Mouse (Mus musculus) CH12.LX (cell line): ENCODE results near the gene Hint3. TPM values are rescaled to one million over a fixed set of nuclear protein-coding genes. Genes with fewer than 3 reads are reported as not detected.
A peak's percentile ranks its signal among the peaks of the same experiment; 100 is the strongest.

ENCODE experiments used
- DNase-seq: peaks from one replicate; pipeline ENCODE4 v3.0.0-alpha.2; 2013; ENCODE audit errors: extremely low read depth
- H3K27ac ChIP-seq: 2 replicates; pipeline ENCODE4 v1.5.1; 2012; ENCODE audit warnings: low read depth, mild to moderate bottlenecking, control low read depth, moderate library complexity; ENCODE audit not compliant: insufficient read depth
- H3K27me3 ChIP-seq: replicated peaks from 2 replicates; pipeline ENCODE3; 2012; ENCODE audit warnings: inconsistent platforms
- H3K36me3 ChIP-seq, 2 experiments: replicated peaks in 1 of 2; 2 replicates each; pipeline versions ENCODE3 to v1.6.1; 2012; ENCODE audit warnings: inconsistent platforms in 1 of 2, low read length in 1 of 2, mild to moderate bottlenecking in 1 of 2, mixed read lengths in 1 of 2, moderate library complexity in 1 of 2; ENCODE audit not compliant: control insufficient read depth in 1 of 2, insufficient read depth in 1 of 2
- H3K4me1 ChIP-seq, 2 experiments: 2 replicates each; pipeline ENCODE4 v1.6.1; 2012; ENCODE audit warnings: inconsistent platforms in 1 of 2, moderate library complexity in 1 of 2; ENCODE audit not compliant: insufficient read depth in 2 of 2, control insufficient read depth in 1 of 2
- H3K4me2 ChIP-seq: 2 replicates; pipeline ENCODE4 v1.6.1; 2012; ENCODE audit warnings: low read depth, mild to moderate bottlenecking, control low read depth; ENCODE audit not compliant: poor library complexity, insufficient read depth, severe bottlenecking
- H3K4me3 ChIP-seq, 3 experiments: fragments of 150-350 bp in 1 of 3; sonication (generic) in 1 of 3; replicated peaks in 1 of 3; 2 replicates each; pipeline versions ENCODE3 to v1.5.1; 2011 to 2012; ENCODE audit warnings: low read depth in 2 of 3, low read length in 2 of 3, mild to moderate bottlenecking in 2 of 3, moderate library complexity in 2 of 3, control low read depth in 1 of 3, improper control_type of control experiment in 1 of 3, inconsistent platforms in 1 of 3, mixed read lengths in 1 of 3; ENCODE audit not compliant: poor library complexity in 1 of 3
- H3K79me2 ChIP-seq: replicated peaks from 2 replicates; pipeline ENCODE4 v1.6.1; 2012; ENCODE audit warnings: mild to moderate bottlenecking, moderate library complexity; ENCODE audit not compliant: control insufficient read depth, poor library complexity, insufficient read depth, severe bottlenecking; ENCODE audit errors: extremely low read depth
- H3K9ac ChIP-seq: 2 replicates; pipeline ENCODE4 v1.6.1; 2012; ENCODE audit warnings: low read depth, mild to moderate bottlenecking, control low read depth, moderate library complexity; ENCODE audit not compliant: insufficient read depth
- H3K9me3 ChIP-seq: replicated peaks from 2 replicates; pipeline ENCODE3; 2012; ENCODE audit warnings: low read length, inconsistent platforms, mixed read lengths
- BHLHE40 ChIP-seq: IDR thresholded peaks from 2 replicates; pipeline ENCODE4 v1.6.1; 2011; ENCODE audit warnings: mild to moderate bottlenecking, low read depth, low read length, improper control_type of control experiment
- CHD1 ChIP-seq: IDR thresholded peaks from 2 replicates; pipeline ENCODE4 v1.6.1; 2012; ENCODE audit warnings: low read depth, low read length, improper control_type of control experiment, inconsistent platforms
- CTCF ChIP-seq, 2 experiments: IDR thresholded peaks in 1 of 2; conservative IDR thresholded peaks in 1 of 2; 2 replicates each; pipeline ENCODE4 v1.5.1; 2011 to 2012; ENCODE audit warnings: low read depth in 2 of 2, low read length in 2 of 2, improper control_type of control experiment in 1 of 2, inconsistent platforms in 1 of 2, mild to moderate bottlenecking in 1 of 2, moderate library complexity in 1 of 2
- ELF1 ChIP-seq: IDR thresholded peaks from 2 replicates; pipeline ENCODE4 v1.6.1; 2014; ENCODE audit warnings: low read depth, mild to moderate bottlenecking, inconsistent platforms, low read length, improper control_type of control experiment
- ETS1 ChIP-seq: conservative IDR thresholded peaks from 2 replicates; pipeline ENCODE4 v1.6.1; 2012; ENCODE audit warnings: low read depth, mild to moderate bottlenecking, inconsistent platforms, low read length, improper control_type of control experiment, moderate library complexity
- HCFC1 ChIP-seq: IDR thresholded peaks from 2 replicates; pipeline ENCODE4 v1.6.1; 2012; ENCODE audit warnings: low read depth, mild to moderate bottlenecking, inconsistent platforms, low read length, improper control_type of control experiment
- IRF4 ChIP-seq: IDR thresholded peaks from 2 replicates; pipeline ENCODE4 v1.6.1; 2014; ENCODE audit warnings: low read depth, mild to moderate bottlenecking, inconsistent platforms, low read length, improper control_type of control experiment
- JUND ChIP-seq: conservative IDR thresholded peaks from 2 replicates; pipeline ENCODE4 v1.6.1; 2011; ENCODE audit warnings: low read depth, low read length, improper control_type of control experiment
- KAT2A ChIP-seq: IDR thresholded peaks from 2 replicates; pipeline ENCODE4 v1.6.1; 2012; ENCODE audit warnings: low read length, improper control_type of control experiment, inconsistent platforms; ENCODE audit not compliant: insufficient replicate concordance
- MAX ChIP-seq: IDR thresholded peaks from 2 replicates; pipeline ENCODE4 v1.6.1; 2011; ENCODE audit warnings: low read length, improper control_type of control experiment
- MEF2A ChIP-seq: IDR thresholded peaks from 2 replicates; pipeline ENCODE4 v1.6.1; 2014; ENCODE audit warnings: low read depth, mild to moderate bottlenecking, inconsistent platforms, low read length, improper control_type of control experiment, borderline replicate concordance
- MXI1 ChIP-seq: IDR thresholded peaks from 2 replicates; pipeline ENCODE4 v1.6.1; 2011; ENCODE audit warnings: mild to moderate bottlenecking, low read depth, low read length, improper control_type of control experiment
- MYC ChIP-seq: IDR thresholded peaks from 2 replicates; pipeline ENCODE4 v1.6.1; 2011; ENCODE audit warnings: low read depth, mild to moderate bottlenecking, improper control_type of control experiment, low read length
- NELFE ChIP-seq: IDR thresholded peaks from 2 replicates; pipeline ENCODE4 v1.6.1; 2011; ENCODE audit warnings: low read depth, low read length, improper control_type of control experiment
- NRF1 ChIP-seq: IDR thresholded peaks from 2 replicates; pipeline ENCODE4 v1.6.1; 2014; ENCODE audit warnings: low read depth, mild to moderate bottlenecking, inconsistent platforms, low read length, improper control_type of control experiment, moderate library complexity
- POLR2A ChIP-seq: IDR thresholded peaks from 2 replicates; pipeline ENCODE4 v1.6.1; 2011; ENCODE audit warnings: low read depth, mild to moderate bottlenecking, improper control_type of control experiment, low read length
- POLR2AphosphoS2 ChIP-seq: IDR thresholded peaks from 2 replicates; pipeline ENCODE4 v1.6.1; 2011; ENCODE audit warnings: low read depth, low read length, improper control_type of control experiment
- RAD21 ChIP-seq: IDR thresholded peaks from 2 replicates; pipeline ENCODE4 v1.6.1; 2011; ENCODE audit warnings: low read depth, mild to moderate bottlenecking, low read length, improper control_type of control experiment, moderate library complexity
- RCOR1 ChIP-seq: conservative IDR thresholded peaks from 2 replicates; pipeline ENCODE4 v1.6.1; 2012; ENCODE audit warnings: low read depth, mild to moderate bottlenecking, inconsistent platforms, low read length, improper control_type of control experiment
- SIN3A ChIP-seq: IDR thresholded peaks from 2 replicates; pipeline ENCODE4 v1.6.1; 2012; ENCODE audit warnings: low read length, improper control_type of control experiment, inconsistent platforms
- SMC3 ChIP-seq: IDR thresholded peaks from 2 replicates; pipeline ENCODE4 v1.6.1; 2011; ENCODE audit warnings: low read depth, low read length, improper control_type of control experiment
- TBP ChIP-seq: conservative IDR thresholded peaks from 2 replicates; pipeline ENCODE4 v1.6.1; 2011; ENCODE audit warnings: low read depth, low read length, improper control_type of control experiment
- TCF12 ChIP-seq: IDR thresholded peaks from 2 replicates; pipeline ENCODE4 v1.6.1; 2014; ENCODE audit warnings: low read depth, mild to moderate bottlenecking, inconsistent platforms, low read length, improper control_type of control experiment
- UBTF ChIP-seq: IDR thresholded peaks from 2 replicates; pipeline ENCODE4 v1.6.1; 2012; ENCODE audit warnings: low read depth, mild to moderate bottlenecking, inconsistent platforms, low read length, improper control_type of control experiment, moderate library complexity
- USF1 ChIP-seq: IDR thresholded peaks from 2 replicates; pipeline ENCODE4 v1.6.1; 2014; ENCODE audit warnings: low read depth, mild to moderate bottlenecking, inconsistent platforms, low read length, improper control_type of control experiment
- USF2 ChIP-seq: conservative IDR thresholded peaks from 2 replicates; pipeline ENCODE4 v1.6.1; 2011; ENCODE audit warnings: low read depth, low read length, improper control_type of control experiment
- ZMIZ1 ChIP-seq: IDR thresholded peaks from 2 replicates; pipeline ENCODE4 v1.6.1; 2012; ENCODE audit warnings: low read depth, mild to moderate bottlenecking, inconsistent platforms, low read length, improper control_type of control experiment
- dilution Hi-C: fragments of 300-500 bp; cut with MboI; formaldehyde crosslinking; loops from 2 replicates; pipeline ENCODE4 v1.14.3; 2020; ENCODE audit warnings: low sequenced_read_pairs; ENCODE audit not compliant: extremely low pct_unique_long_range_greater_than_20kb, extremely low pct_ligation_motif_present
- in situ Hi-C: fragments of 300-500 bp; cut with MboI; formaldehyde crosslinking; loops from 3 replicates; pipeline ENCODE4 v1.14.3; 2019; ENCODE audit warnings: low sequenced_read_pairs, low pct_ligation_motif_present, low pct_unique_long_range_greater_than_20kb, mixed read lengths
- polyA plus RNA-seq: library from polyadenylated mRNA; unstranded; fragments of >175 nt; gene quantifications from 2 replicates; pipeline ENCODE4 v1.2.1, GENCODE M21; 2012; ENCODE audit warnings: low read depth; ENCODE audit not compliant: insufficient read length
- total RNA-seq, 2 experiments: library from RNA; depleted of rRNA; stranded (reverse); fragments of 300-350 nt in 1 of 2; fragments of >200 nt in 1 of 2; gene quantifications; 2 replicates each; pipeline ENCODE4 v1.2.3; 2012 to 2014

The Hint3 gene
- total and polyA plus RNA-seq, 3 experiments = 10.3 to 16.1 (median 14.2) TPM

DNA sequence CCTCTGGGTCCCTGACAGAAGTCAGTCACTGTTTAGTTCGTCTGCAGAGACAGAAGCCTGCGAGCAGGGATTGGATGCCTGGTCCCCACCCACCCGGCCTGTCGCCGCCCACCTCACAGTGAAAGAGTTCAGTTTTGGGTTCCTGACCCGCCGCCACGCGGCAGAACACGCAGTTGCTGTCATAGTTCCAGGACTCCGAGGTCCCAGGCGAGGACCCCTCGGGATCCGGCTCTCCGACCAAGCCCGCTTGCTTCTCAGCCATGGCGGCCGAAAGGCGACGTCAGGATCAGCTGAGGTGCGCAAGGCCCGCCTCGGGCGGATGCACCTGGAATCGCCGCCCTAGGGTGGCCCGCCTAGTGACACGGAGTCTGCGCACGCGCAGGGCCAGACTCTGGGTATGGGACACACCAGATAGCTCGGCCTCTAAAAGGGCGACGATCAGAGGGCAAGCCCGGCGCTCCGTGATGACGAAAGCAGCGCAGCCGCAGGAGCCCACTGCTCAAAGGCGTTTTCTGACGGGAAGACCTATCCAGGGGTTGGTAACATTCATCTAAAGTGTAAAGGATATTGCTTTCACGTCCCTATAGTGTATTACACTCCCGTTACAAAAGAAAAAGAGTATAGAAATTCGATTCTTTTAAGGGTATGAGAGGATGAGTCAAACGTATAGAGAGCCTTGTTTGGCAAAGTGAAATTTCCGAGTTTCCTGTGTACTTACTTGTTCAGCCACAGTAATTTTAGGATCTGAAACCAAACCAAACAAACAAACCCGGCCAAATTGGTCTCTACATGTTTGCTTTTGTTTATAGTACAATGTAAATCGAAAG is 11.1 kb downstream of the Hint3 start:
- no peaks in the 10 kb centered on the region for H3K27me3 ChIP-seq
- peak; percentile 98 for DNase-seq
- 0 out of 2 replicates have a peak, but pooled peaks cover 2% of the 10 kb centered on the region for H3K79me2 ChIP-seq
- peak overlapping the region; percentile 86; the same call in 1 of the 2 replicates for H3K4me2 ChIP-seq
- dilution Hi-C loops = no loop called here
- peaks cover 0 to 20% of the 10 kb centered on the region in 2 experiments; a peak in 3 of 4 replicates for H3K4me1 ChIP-seq
- H3K36me3 ChIP-seq = peaks cover 0 to 2% of the 10 kb centered on the region in 2 experiments
- H3K27ac ChIP-seq = peak overlapping the region; percentile 86
- TF ChIP-seq RAD21 (peak; percentile 17), POLR2AphosphoS2 (peak; percentile 86), TCF12 (peak; percentile 93; the same call in 1 of the 2 replicates), USF1 (peak; percentile 30), JUND (no peak), NELFE (peak; percentile 90), UBTF (0 out of 2 replicates have a peak, but pooled peaks have one; percentile 44), ZMIZ1 (peak; percentile 63), IRF4 (peak; percentile 37; the same call in 1 of the 2 replicates), ELF1 (peak; percentile 78), USF2 (no peak), BHLHE40 (no peak), TBP (peak; percentile 79), SMC3 (peak; percentile 12; the same call in 1 of the 2 replicates), MYC (no peak; the same call in 1 of the 2 replicates), SIN3A (peak; percentile 95), CHD1 (no peak), NRF1 (peak; percentile 98), RCOR1 (no peak), CTCF (conservative IDR thresholded peaks at IDR 0.05 in 1 of 2, IDR thresholded peaks at IDR 0.05 in 1 of 2; ENCODE audit: low read depth in 2 of 2, low read length in 2 of 2) (peak in 1 of 2 experiments; percentile 41; a peak in 2 of 4 replicates), POLR2A (peak; percentile 86), MXI1 (peak; percentile 78), KAT2A (peak; percentile 70; the same call in 1 of the 2 replicates), ETS1 (peak; percentile 93), HCFC1 (peak; percentile 89), MAX (peak; percentile 75), MEF2A (no peak; the same call in none of the 2 replicates)
- peak overlapping the region; percentile 76 for H3K9ac ChIP-seq
- H3K4me3 ChIP-seq = peak overlapping the region; percentile 64 to 69 (median 69)
- H3K9me3 ChIP-seq = no peaks in the 10 kb centered on the region
- in situ Hi-C loops = loop anchor here (5.0 to 25.0 kb wide), 2 partner anchors 99 to 694 kb away; partner anchors contain the start of gene Hddc2
